Mouse (Mus musculus) bone marrow, adult 2 months (tissue): ENCODE measurements around the gene Rps6ka1. TPM values are rescaled to one million over a fixed set of nuclear protein-coding genes. Genes with fewer than 3 reads are reported as not detected.

ENCODE experiments used
- H3K27ac ChIP-seq: fragments of 200-500 bp; 2 replicates; pipeline ENCODE4 v1.5.1; 2012; ENCODE audit warnings: low read depth, mild to moderate bottlenecking, control low read depth, inconsistent platforms, low read length; ENCODE audit not compliant: control insufficient read depth, poor library complexity, insufficient read depth
- H3K4me1 ChIP-seq: fragments of 200-500 bp; 2 replicates; pipeline ENCODE4 v1.6.1; 2011; ENCODE audit warnings: low read length; ENCODE audit not compliant: control insufficient read depth, insufficient read depth
- H3K4me3 ChIP-seq: fragments of 200-500 bp; replicated peaks from 2 replicates; pipeline ENCODE3; 2011; ENCODE audit warnings: mild to moderate bottlenecking, low read depth, low read length, control low read depth; ENCODE audit not compliant: control insufficient read depth
- CTCF ChIP-seq: fragments of 200-500 bp; IDR thresholded peaks from 2 replicates; pipeline ENCODE4 v1.5.1; 2011; ENCODE audit warnings: low read length, control low read depth; ENCODE audit not compliant: control insufficient read depth, insufficient read depth
- POLR2A ChIP-seq: fragments of 200-500 bp; IDR thresholded peaks from 2 replicates; pipeline ENCODE4 v1.6.1; 2011; ENCODE audit warnings: low read depth, mild to moderate bottlenecking, control low read depth, low read length, borderline replicate concordance; ENCODE audit not compliant: control insufficient read depth
- WGBS: fragments of 180-500 bp; shearing (Covaris S2); methylation state at CpG from one replicate; pipeline ENCODE4 v1.1.7; 2018; 5-methylcytosine and 5-hydroxymethylcytosine counted together
- polyA plus RNA-seq: library from polyadenylated mRNA; stranded (reverse); fragments of >200 nt; gene quantifications from 2 replicates; pipeline ENCODE4 v1.2.4, GENCODE M21; 2011; ENCODE audit warnings: low replicate concordance; ENCODE audit not compliant: missing spikeins, insufficient read depth, insufficient read length

Rps6ka1 gene
- polyA plus RNA-seq, 1 experiment, result 79.3 TPM

GRCm38 (mm10) chr4:133864380-133864981 lies 23.1 kb downstream of the Rps6ka1 start:
- WGBS, result 92% methylated on average over 13 of the region's 13 CpGs

GRCm38 (mm10) chr4:133863795-133864379 lies 23.7 kb downstream of the Rps6ka1 start:
- no peak for TF ChIP-seq CTCF
- no peak for TF ChIP-seq POLR2A
- Histone ChIP-seq H3K27ac (no peak overlapping the region), H3K4me1 (no peaks in the 10 kb centered on the region), H3K4me3 (no peak overlapping the region)
- 82% methylated on average over 12 of the region's 12 CpGs for WGBS

More at GRCm38 (mm10) chr4:133864380-133864981, 23.1 kb downstream of the Rps6ka1 start:
- Histone ChIP-seq H3K27ac (no peak overlapping the region), H3K4me1 (no peaks in the 10 kb centered on the region), H3K4me3 (no peak overlapping the region)
- TF ChIP-seq CTCF, result no peak
- no peak for TF ChIP-seq POLR2A

- no peaks in the 10 kb centered on the region for H3K4me1 ChIP-seq
- no peak for TF ChIP-seq POLR2A
- peak; percentile 54 for TF ChIP-seq CTCF
- no peak overlapping the region for H3K4me3 ChIP-seq
- WGBS, result 63% methylated on average over 4 of the region's 4 CpGs
- H3K27ac ChIP-seq, result no peak overlapping the region
Observed at GRCm38 (mm10) chr4:133857527-133857926, 30.1 kb downstream of the Rps6ka1 start.

- TF ChIP-seq CTCF (no peak), POLR2A (no peak)
- WGBS, result 87% methylated on average over 4 of the region's 4 CpGs
- Histone ChIP-seq H3K27ac (no peak overlapping the region), H3K4me3 (no peak overlapping the region), H3K4me1 (no peaks in the 10 kb centered on the region)
Observed at GRCm38 (mm10) chr4:133854621-133855020, 33.0 kb downstream of the Rps6ka1 start.

- no peak overlapping the region for H3K4me3 ChIP-seq
- 85% methylated on average over 10 of the region's 10 CpGs for WGBS
- TF ChIP-seq POLR2A (no peak), CTCF (no peak)
- H3K27ac ChIP-seq, result no peak overlapping the region
- H3K4me1 ChIP-seq, result no peaks in the 10 kb centered on the region
Observed at GRCm38 (mm10) chr4:133853630-133854029, 34.0 kb downstream of the Rps6ka1 start.

GRCm38 (mm10) chr4:133846625-133847024 lies 41.0 kb downstream of the Rps6ka1 start:
- Histone ChIP-seq H3K4me1 (peaks cover 7% of the 10 kb centered on the region), H3K4me3 (no peak overlapping the region), H3K27ac (no peak overlapping the region)
- 50% methylated on average over 1 of the region's 1 CpGs for WGBS
- TF ChIP-seq CTCF, result no peak
- no peak for TF ChIP-seq POLR2A

GRCm38 (mm10) chr4:133845060-133845459 lies 42.5 kb downstream of the Rps6ka1 start:
- Histone ChIP-seq H3K4me1 (peaks cover 7% of the 10 kb centered on the region), H3K27ac (0 out of 2 replicates have a peak overlapping the region, but pooled peaks have one; percentile 1), H3K4me3 (no peak overlapping the region)
- TF ChIP-seq CTCF (no peak), POLR2A (no peak)
- 73% methylated on average over 9 of the region's 9 CpGs for WGBS

- WGBS, result 8% methylated on average over 14 of the region's 14 CpGs
Observed at GRCm38 (mm10) chr4:133844209-133844841, 43.3 kb downstream of the Rps6ka1 start.

More at GRCm38 (mm10) chr4:133844209-133844841, 43.3 kb downstream of the Rps6ka1 start:
- H3K4me1 ChIP-seq, result peaks cover 7% of the 10 kb centered on the region
- no peak for TF ChIP-seq CTCF
- no peak for TF ChIP-seq POLR2A
- H3K27ac ChIP-seq, result peak overlapping the region; percentile 78
- H3K4me3 ChIP-seq, result no peak overlapping the region
